Mouse (Mus musculus) urinary bladder, adult 18-20 months (tissue): ENCODE results near the gene Arl16.
A peak's percentile ranks its signal among the peaks of the same experiment; 100 is the strongest.

Source experiments
- DNase-seq, 2 experiments: peaks; one replicate each; pipeline ENCODE4 v3.0.0; 2022; ENCODE audit warnings: low spot score in 2 of 2, mixed read lengths in 2 of 2

Gene Arl16

GRCm38 (mm10) chr11:120491317-120492023, 24.1 kb upstream of the Arl16 start, which contains the start of gene Slc25a10:
Slc25a10 (plus strand) TSS chr11:120491840.
- peak; percentile 81 to 85 for DNase-seq

- DNase-seq: no peak
Observed at GRCm38 (mm10) chr11:120490291-120491046, 23.1 kb upstream of the Arl16 start.

- DNase-seq: peak; percentile 39 to 72
Observed at GRCm38 (mm10) chr11:120489054-120489761, 21.8 kb upstream of the Arl16 start.

GRCm38 (mm10) chr11:120488516-120488915, 21.1 kb upstream of the Arl16 start:
- DNase-seq: no peak

GRCm38 (mm10) chr11:120485251-120485650, 17.8 kb upstream of the Arl16 start:
- DNase-seq: no peak

- peak; percentile 82 to 84 for DNase-seq
Observed at GRCm38 (mm10) chr11:120484265-120484981, 17.0 kb upstream of the Arl16 start, which contains the start of gene Mrpl12. Mrpl12 (plus strand) TSS chr11:120484613.

GRCm38 (mm10) chr11:120483448-120483934, 16.1 kb upstream of the Arl16 start:
- no peak for DNase-seq

- no peak for DNase-seq
Observed at GRCm38 (mm10) chr11:120472052-120472451, 4.6 kb upstream of the Arl16 start.

- no peak for DNase-seq
Observed at GRCm38 (mm10) chr11:120467736-120468092, 307 bp upstream of the Arl16 start.

- DNase-seq: no peak
Observed at GRCm38 (mm10) chr11:120465521-120465920, 1.9 kb downstream of the Arl16 start.

- no peak for DNase-seq
Observed at GRCm38 (mm10) chr11:120464365-120464764, 3.0 kb downstream of the Arl16 start.

- DNase-seq: no peak
Observed at GRCm38 (mm10) chr11:120463536-120463935, 3.9 kb downstream of the Arl16 start.

GRCm38 (mm10) chr11:120458847-120459597, 8.4 kb downstream of the Arl16 start:
- DNase-seq: no peak

- DNase-seq: peak; percentile 49 to 81
Observed at GRCm38 (mm10) chr11:120457772-120458751, 9.3 kb downstream of the Arl16 start, which contains the start of the genes Oxld1 and Ccdc137. Oxld1 (minus strand) TSS chr11:120458068. Ccdc137 (plus strand) TSS chr11:120458115.

GRCm38 (mm10) chr11:120457370-120457769, 10.0 kb downstream of the Arl16 start:
- peak in 1 of 2 experiments; percentile 4 for DNase-seq

GRCm38 (mm10) chr11:120455413-120455812, 12.0 kb downstream of the Arl16 start:
- DNase-seq: no peak

GRCm38 (mm10) chr11:120454965-120455364, 12.4 kb downstream of the Arl16 start:
- DNase-seq: no peak

- no peak for DNase-seq
Observed at GRCm38 (mm10) chr11:120453306-120453705, 14.1 kb downstream of the Arl16 start, which contains the start of gene Pde6g. Pde6g (minus strand) TSS chr11:120453500.

GRCm38 (mm10) chr11:120452246-120452645, 15.2 kb downstream of the Arl16 start:
- no peak for DNase-seq
